Mouse (Mus musculus) ES-Bruce4 (cell line): Measurements from ENCODE around the gene Klf15.
A peak's percentile ranks its signal among the peaks of the same experiment; 100 is the strongest.

Experiments
- CTCF ChIP-seq: IDR thresholded peaks from one replicate; pipeline ENCODE4 v1.8.1; 2011; ENCODE audit warnings: low read depth, low read length
- EP300 ChIP-seq: IDR thresholded peaks from 2 replicates; pipeline ENCODE4 v1.6.1; 2011; ENCODE audit warnings: low read depth, low read length; ENCODE audit not compliant: insufficient read depth
- POLR2A ChIP-seq: IDR thresholded peaks from one replicate; pipeline ENCODE4 v1.8.1; 2011; ENCODE audit warnings: low read length; ENCODE audit not compliant: insufficient read depth

DNA sequence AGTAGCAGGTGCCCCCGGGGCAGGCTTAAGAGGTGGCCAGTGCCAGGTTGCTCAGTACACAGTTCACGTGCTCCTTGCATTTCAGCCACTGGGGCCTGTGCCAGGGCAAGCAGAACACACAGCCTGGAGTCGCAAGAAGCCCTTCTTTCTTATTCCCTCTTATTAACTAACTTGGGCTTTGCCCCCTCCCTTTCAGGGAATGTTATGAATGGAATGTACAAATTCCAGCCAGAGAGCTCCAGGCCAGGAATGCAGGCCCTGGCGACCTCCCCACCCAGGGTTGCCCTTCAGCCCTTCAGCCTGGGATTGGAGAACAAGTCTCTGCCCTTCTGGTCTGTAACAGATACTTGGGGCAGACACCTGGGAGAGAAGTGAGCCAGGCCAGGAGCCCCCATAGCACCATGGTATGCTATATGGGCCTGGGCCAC lies 45.8 kb downstream of the Klf15 start:
- TF ChIP-seq POLR2A (no peak), CTCF (no peak), EP300 (peak; percentile 95)
